ENCODE assay signal across 8 mouse cellular contexts in genomic region chr6:65510051-65510669, GRCm38 (mm10). TPM values are rescaled to one million over a fixed set of nuclear protein-coding genes. Genes with fewer than 3 reads are reported as not detected.
DNase-seq lines count a peak whose midpoint lies in the region; ATAC-seq and TF ChIP-seq lines count a peak whose summit lies in the region.

No protein-coding gene starts in this region.

- WGBS in kidney, adult 2 months = 35% methylated on average over 4 of the region's 4 CpGs
- WGBS in limb, embryonic 10.5 days = 51% methylated on average over 4 of the region's 4 CpGs
- 45% methylated on average over 4 of the region's 4 CpGs for WGBS in midbrain, postnatal 0 days

- no peak overlapping the region for H3K4me2 ChIP-seq in midbrain, postnatal 0 days (ENCODE audit: low read depth, low read length, poor library complexity, severe bottlenecking)

- H3K27me3 ChIP-seq in kidney, adult 2 months (replicated peaks; ENCODE audit: control insufficient read depth, insufficient read depth, low read length) = no peaks in the 10 kb centered on the region
- no peaks in the 10 kb centered on the region for H3K27me3 ChIP-seq in limb, embryonic 10.5 days (ENCODE audit: low read depth, poor library complexity, severe bottlenecking)
- H3K27me3 ChIP-seq in midbrain, postnatal 0 days (ENCODE audit: insufficient read depth, low read length) = no peaks in the 10 kb centered on the region

- intact Hi-C loops in heart, postnatal 25 days (cut with DNase I) = loop anchor here (1.0 to 5.0 kb wide), 3 partner anchors 59 to 1022 kb away; no protein-coding TSS in a partner anchor
- intact Hi-C loops in gastrocnemius, adult 2 months (cut with DNase I) = loop anchor here (1.0 kb wide), 2 partner anchors 59 to 1023 kb away; no protein-coding TSS in a partner anchor

- H3K9ac ChIP-seq in midbrain, postnatal 0 days (replicated peaks; ENCODE audit: low read length, poor library complexity, severe bottlenecking) = no peak overlapping the region

- no peaks in the 10 kb centered on the region for H3K4me1 ChIP-seq in kidney, adult 2 months (ENCODE audit: control insufficient read depth, insufficient read depth, low read length)
- H3K4me1 ChIP-seq in limb, embryonic 10.5 days = no peaks in the 10 kb centered on the region
- H3K4me1 ChIP-seq in midbrain, postnatal 0 days (ENCODE audit: insufficient read depth, low read length) = no peaks in the 10 kb centered on the region

- H3K36me3 ChIP-seq in kidney, adult 2 months (ENCODE audit: control insufficient read depth, insufficient read depth, low read length) = no peaks in the 10 kb centered on the region
- H3K36me3 ChIP-seq in limb, embryonic 10.5 days = no peaks in the 10 kb centered on the region
- no peaks in the 10 kb centered on the region for H3K36me3 ChIP-seq in midbrain, postnatal 0 days (ENCODE audit: insufficient read depth, low read length)

- no peak for ATAC-seq in midbrain, postnatal 0 days (ENCODE audit: low FRiP score)

- TF ChIP-seq CTCF in gastrocnemius, adult 2 months (IDR thresholded peaks at IDR 0.05) = peak; percentile 91
- peak; percentile 88 for TF ChIP-seq CTCF in kidney, adult 2 months (conservative IDR thresholded peaks at IDR 0.05; ENCODE audit: insufficient read depth, insufficient read length, low read depth, low read length)
- peak; percentile 86 for TF ChIP-seq CTCF in midbrain, postnatal 0 days (IDR thresholded peaks at IDR 0.05)

- no peak for TF ChIP-seq POLR2A in kidney, adult 2 months (IDR thresholded peaks at IDR 0.05; ENCODE audit: low read depth, low read length)

- peak; percentile 33 to 65 for DNase-seq in heart, adult 9 months (ENCODE audit: low spot score in 2 of 2)
- no peak for DNase-seq in heart, postnatal 25 days (ENCODE audit: low spot score)
- DNase-seq in cerebellum, postnatal 10 days = peak; percentile 81 to 85
- peak; percentile 61 for DNase-seq in gastrocnemius, adult 2 months
- DNase-seq in kidney, adult 2 months = peak; percentile 65
- peak; percentile 73 for DNase-seq in limb, embryonic 10.5 days (ENCODE audit: low spot score)
- DNase-seq in midbrain, postnatal 0 days (ENCODE audit: low spot score) = peak; percentile 80
- peak; percentile 35 to 59 for DNase-seq in spleen, postnatal 36 days (ENCODE audit: low spot score in 2 of 2)

- no peak overlapping the region for H3K4me3 ChIP-seq in gastrocnemius, adult 2 months
- no peak overlapping the region for H3K4me3 ChIP-seq in kidney, adult 2 months (ENCODE audit: insufficient read depth, low read depth, low read length)
- no peak overlapping the region for H3K4me3 ChIP-seq in limb, embryonic 10.5 days
- no peak overlapping the region for H3K4me3 ChIP-seq in midbrain, postnatal 0 days (ENCODE audit: low read depth, low read length)

- H3K9me3 ChIP-seq in limb, embryonic 10.5 days (replicated peaks) = no peaks in the 10 kb centered on the region
- H3K9me3 ChIP-seq in midbrain, postnatal 0 days (ENCODE audit: low read length) = no peaks in the 10 kb centered on the region

- H3K27ac ChIP-seq in gastrocnemius, adult 2 months = no peak overlapping the region
- no peak overlapping the region for H3K27ac ChIP-seq in kidney, adult 2 months (ENCODE audit: insufficient read depth, low read depth, low read length)
- H3K27ac ChIP-seq in limb, embryonic 10.5 days = no peak overlapping the region
- H3K27ac ChIP-seq in midbrain, postnatal 0 days (ENCODE audit: low read depth, low read length) = no peak overlapping the region

RNA-seq across cellular contexts. Expression of gene Tnip3, which starts 15.0 kb away (rescaled TPM):
- total RNA-seq in heart, postnatal 25 days (2021) = 1 to 10 TPM; 1.3 TPM
- total RNA-seq in gastrocnemius, adult 2 months (2021) = under 1 TPM in 1 of 2 experiments, not detected in 1; 0.33 TPM
- 0.06 and 0.45 TPM in 2 replicates for polyA plus RNA-seq in kidney, adult 2 months (2012; rRNA removed)
- polyA plus RNA-seq in limb, embryonic 10.5 days (2016; fragmentation: Nextera tagmentation; extraction: Ambion mirVana) = not detected in 2 replicates
- not detected in 2 replicates for total RNA-seq in midbrain, postnatal 0 days (2014; rRNA removed)
- 0.13 TPM in 1 of 2 replicates, not detected in the other for polyA plus RNA-seq in midbrain, postnatal 0 days (2015; fragmentation: Nextera tagmentation; extraction: Ambion mirVana)
